Mouse (Mus musculus): ENCODE measurements at regions not wholly inside any gene's neighbourhood (a gene's known extent, or its start where the extent isn't known, plus 50 kb on each side); places are given as distances from the start of the nearest gene placed in this dataset.

DNA sequence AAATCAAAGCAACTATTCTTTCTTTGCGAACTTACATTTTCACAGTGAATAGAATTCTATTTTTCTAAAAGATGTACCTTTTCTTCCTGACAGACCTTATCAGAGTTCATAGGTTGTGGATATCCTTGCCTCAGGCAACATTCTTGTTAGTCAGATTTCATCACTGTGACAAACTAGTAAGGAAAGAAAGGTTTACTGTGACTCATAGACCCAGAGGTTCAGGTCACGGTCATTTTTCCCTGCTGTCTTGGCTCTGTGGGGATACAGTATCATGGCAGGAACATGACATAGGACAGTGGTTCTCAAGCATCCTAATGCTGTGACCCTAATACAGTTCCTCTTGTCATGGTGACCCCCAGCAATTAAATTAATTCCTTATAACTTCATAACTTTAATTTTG, 78.4 kb upstream of the Akt3 start:
- no peak for DNase-seq (ENCODE audit: low spot score in 2 of 2)

DNA sequence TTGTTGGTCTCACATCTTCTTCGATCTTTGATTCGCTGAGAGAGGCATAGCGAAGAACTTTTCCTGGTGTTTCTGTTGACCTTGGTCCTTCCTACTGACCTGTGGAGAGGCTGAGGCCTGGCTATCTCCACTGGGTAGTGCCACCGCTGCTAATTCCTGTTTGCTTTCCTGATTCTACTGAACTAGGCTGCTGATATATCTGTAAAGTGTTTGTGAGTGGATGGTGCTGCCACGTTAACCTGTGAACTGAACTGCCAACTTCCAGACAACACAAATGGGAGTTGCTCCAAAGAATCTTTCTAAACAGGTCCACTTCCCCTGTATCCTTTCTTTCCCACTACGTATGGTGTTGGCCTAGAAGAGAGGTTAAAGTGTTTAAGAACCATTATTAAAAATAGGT, 78.0 kb upstream of the Akt3 start:
- DNase-seq (ENCODE audit: low spot score in 2 of 2): no peak

DNA sequence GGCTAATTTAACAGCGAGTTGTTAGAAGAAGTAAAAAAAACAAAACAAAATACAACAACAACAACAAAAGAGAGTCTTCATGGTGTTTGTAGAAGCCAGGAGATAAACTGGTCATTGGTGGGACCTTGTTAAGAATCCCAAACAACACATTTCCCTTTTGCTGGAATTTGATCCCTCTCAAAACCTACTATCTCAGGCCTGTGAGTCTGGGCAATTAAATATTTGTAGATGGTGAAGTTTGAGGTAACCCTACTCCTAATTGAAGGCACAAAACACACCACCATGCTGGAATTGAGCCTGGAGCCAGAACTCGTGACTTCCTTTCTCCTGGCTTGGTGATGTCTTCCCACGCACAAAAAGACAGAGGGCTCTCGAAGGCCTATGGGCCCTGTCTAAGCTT, 65.4 kb upstream of the Akt3 start:
- no peak for DNase-seq (ENCODE audit: low spot score in 2 of 2)

DNA sequence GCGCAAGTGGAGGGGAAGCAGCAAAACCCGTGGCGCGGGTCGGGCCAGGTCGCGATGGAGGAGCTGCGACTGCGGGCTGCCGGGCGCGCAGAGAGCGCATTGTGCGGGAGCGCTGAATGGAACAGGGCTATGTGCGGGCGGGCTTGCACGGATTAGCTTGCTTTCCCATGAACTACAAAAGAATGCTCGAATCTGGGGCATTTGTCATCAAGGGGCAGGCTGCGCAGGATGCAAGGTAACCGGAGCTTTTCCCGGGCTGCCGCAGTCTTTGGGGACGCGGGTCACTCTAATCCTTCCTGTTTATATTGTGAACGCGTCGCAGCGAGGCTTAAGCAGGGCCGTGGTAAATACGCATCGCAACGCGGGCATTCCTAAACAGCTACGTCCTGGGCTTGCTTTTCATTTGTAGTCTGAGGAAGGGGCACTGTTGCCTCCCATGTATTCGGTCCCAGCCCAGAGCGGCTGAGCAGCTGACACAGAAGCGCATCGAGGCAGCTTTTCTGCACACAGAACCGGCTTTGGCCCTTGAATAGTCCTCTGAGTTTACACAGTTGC, 64.8 kb upstream of the Akt3 start:
- DNase-seq (ENCODE audit: low spot score in 2 of 2): peak in 1 of 2 experiments; percentile 12

- DNase-seq (ENCODE audit: low spot score in 2 of 2): no peak
Measured at GRCm38 (mm10) chr1:177322307-177322685, 64.3 kb upstream of the Akt3 start.

DNA sequence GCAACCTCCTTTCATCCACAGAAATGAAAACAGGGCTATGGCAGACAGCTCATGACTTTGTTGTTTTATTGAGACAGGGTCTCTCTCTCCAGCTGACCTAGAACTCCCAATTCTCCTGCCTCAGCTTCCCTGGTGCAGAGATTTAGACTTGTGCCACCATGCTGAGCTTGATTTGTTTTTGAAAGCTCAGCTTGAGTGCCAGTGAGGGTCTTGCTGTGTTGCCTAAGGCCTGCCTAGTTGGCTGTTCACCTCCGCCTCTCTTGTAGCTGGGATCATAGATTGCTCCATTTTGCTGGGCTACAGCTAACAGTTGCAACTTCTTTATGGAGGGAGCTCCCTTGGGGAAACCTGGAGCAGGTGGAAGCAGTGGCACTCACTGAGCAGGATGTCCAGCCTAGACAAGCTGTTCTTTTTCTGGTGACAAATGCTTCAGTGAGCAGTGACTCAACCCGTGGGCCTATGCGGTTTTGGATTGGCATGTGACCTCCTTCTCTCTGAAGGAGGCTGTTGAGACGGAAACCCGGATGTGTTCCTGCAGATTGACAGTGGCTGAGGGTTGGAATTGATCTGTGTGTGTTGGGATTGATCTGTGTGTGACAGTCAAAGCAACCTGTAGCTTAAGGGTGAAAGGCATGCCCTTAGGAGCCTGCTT, 63.8 kb upstream of the Akt3 start:
- DNase-seq (ENCODE audit: low spot score in 2 of 2): no peak

GRCm38 (mm10) chr1:177308213-177308872, 50.3 kb upstream of the Akt3 start:
- DNase-seq (ENCODE audit: low spot score in 2 of 2): no peak

All from gastrocnemius, postnatal 4 days (tissue).